Mouse (Mus musculus) stomach, embryonic 15.5 days (tissue): ENCODE measurements around the gene Gm17657. TPM values are rescaled to one million over a fixed set of nuclear protein-coding genes. Genes with fewer than 3 reads are reported as not detected.
"Not testable (repeated sequence)": the region's sequence is repeated elsewhere in the genome, so short reads cannot be mapped to it uniquely, and the experiment has no call there.

ENCODE experiments used
- ATAC-seq: fragments of 200-750 bp; cut with Nextera tagmentation; 2 replicates; pipeline ENCODE4 v1.8.0; 2017; ENCODE audit warnings: low read depth, moderate number of reproducible peaks, moderate TSS enrichment; ENCODE audit not compliant: insufficient read depth, low FRiP score
- H3K27ac ChIP-seq: fragments of 300-500 bp; sonication (generic); 2 replicates; pipeline ENCODE4 v1.5.1; 2015; ENCODE audit warnings: mild to moderate bottlenecking, inconsistent platforms
- H3K27me3 ChIP-seq: fragments of 300-500 bp; sonication (generic); replicated peaks from 2 replicates; pipeline ENCODE4 v1.6.1; 2015; ENCODE audit warnings: inconsistent platforms
- H3K36me3 ChIP-seq: fragments of 300-500 bp; sonication (generic); 2 replicates; pipeline ENCODE4 v1.6.1; 2015; ENCODE audit warnings: inconsistent platforms
- H3K4me1 ChIP-seq: fragments of 300-500 bp; sonication (generic); 2 replicates; pipeline ENCODE4 v1.6.1; 2015; ENCODE audit warnings: inconsistent platforms
- H3K4me2 ChIP-seq: fragments of 300-500 bp; sonication (generic); 2 replicates; pipeline ENCODE4 v1.6.1; 2015; ENCODE audit warnings: mild to moderate bottlenecking, inconsistent platforms
- H3K4me3 ChIP-seq: fragments of 300-500 bp; sonication (generic); replicated peaks from 2 replicates; pipeline ENCODE4 v1.5.1; 2015; ENCODE audit warnings: inconsistent platforms
- H3K9ac ChIP-seq: fragments of 300-500 bp; sonication (generic); 2 replicates; pipeline ENCODE4 v1.6.1; 2015; ENCODE audit warnings: inconsistent platforms
- H3K9me3 ChIP-seq: fragments of 300-500 bp; sonication (generic); 2 replicates; pipeline ENCODE4 v1.6.1; 2016; ENCODE audit warnings: inconsistent platforms
- WGBS: fragments of 180-500 bp; shearing (Covaris S2); methylation state at CpG from one replicate; pipeline ENCODE4 v1.1.7; 2015; 5-methylcytosine and 5-hydroxymethylcytosine counted together
- polyA plus RNA-seq: library from polyadenylated mRNA; unstranded; fragments of >200 nt; fragmentation: Nextera tagmentation; extraction: Ambion mirVana; gene quantifications from 2 replicates; pipeline ENCODE4 v1.2.1, GENCODE M21; 2015

The Gm17657 gene
- polyA plus RNA-seq, 1 experiment from 2014 or later, result not detected

GRCm38 (mm10) chr17:29544064-29544463 lies 5.4 kb downstream of the Gm17657 start:
- no peaks in the 10 kb centered on the region for H3K36me3 ChIP-seq
- ATAC-seq, result no peak
- H3K4me1 ChIP-seq, result peaks cover under 1% of the 10 kb centered on the region; the same call in 1 of the 2 replicates
- 75% methylated on average over 2 of the region's 2 CpGs for WGBS
- no peaks in the 10 kb centered on the region for H3K9me3 ChIP-seq
- no peak overlapping the region for H3K4me3 ChIP-seq
- no peak overlapping the region for H3K9ac ChIP-seq
- no peaks in the 10 kb centered on the region for H3K27me3 ChIP-seq
- no peak overlapping the region for H3K4me2 ChIP-seq
- no peak overlapping the region for H3K27ac ChIP-seq

GRCm38 (mm10) chr17:29542831-29543690 lies 6.4 kb downstream of the Gm17657 start:
- Histone ChIP-seq H3K27ac (no peak overlapping the region), H3K9ac (no peak overlapping the region), H3K4me3 (no peak overlapping the region), H3K36me3 (no peaks in the 10 kb centered on the region), H3K4me2 (no peak overlapping the region), H3K4me1 (no peaks in the 10 kb centered on the region; the same call in 1 of the 2 replicates), H3K27me3 (no peaks in the 10 kb centered on the region), H3K9me3 (no peaks in the 10 kb centered on the region)
- no peak for ATAC-seq
- WGBS, result 80% methylated on average over 19 of the region's 19 CpGs

- H3K36me3 ChIP-seq, result no peaks in the 10 kb centered on the region
- H3K9ac ChIP-seq, result no peak overlapping the region
- no peak overlapping the region for H3K27ac ChIP-seq
- ATAC-seq, result no peak
- no peaks in the 10 kb centered on the region; the same call in 1 of the 2 replicates for H3K4me1 ChIP-seq
- 56% methylated on average over 14 of the region's 14 CpGs for WGBS
- H3K9me3 ChIP-seq, result no peaks in the 10 kb centered on the region
- no peak overlapping the region for H3K4me2 ChIP-seq
- H3K4me3 ChIP-seq, result no peak overlapping the region
- no peaks in the 10 kb centered on the region for H3K27me3 ChIP-seq
Measured at GRCm38 (mm10) chr17:29541419-29541818, 8.0 kb downstream of the Gm17657 start.

- Histone ChIP-seq H3K9ac (no peak overlapping the region), H3K4me3 (no peak overlapping the region), H3K4me1 (no peaks in the 10 kb centered on the region; the same call in 1 of the 2 replicates), H3K27ac (no peak overlapping the region), H3K4me2 (no peak overlapping the region), H3K36me3 (no peaks in the 10 kb centered on the region), H3K9me3 (no peaks in the 10 kb centered on the region), H3K27me3 (no peaks in the 10 kb centered on the region)
- no peak for ATAC-seq
- WGBS, result 87% methylated on average over 8 of the region's 8 CpGs
Measured at GRCm38 (mm10) chr17:29540426-29540825, 9.0 kb downstream of the Gm17657 start.

- ATAC-seq, result no peak
- no peaks in the 10 kb centered on the region for H3K36me3 ChIP-seq
- WGBS, result 87% methylated on average over 11 of the region's 11 CpGs
- H3K27ac ChIP-seq, result no peak overlapping the region
- H3K4me1 ChIP-seq, result no peaks in the 10 kb centered on the region
- no peaks in the 10 kb centered on the region for H3K9me3 ChIP-seq
- H3K4me2 ChIP-seq, result no peak overlapping the region
- no peak overlapping the region for H3K4me3 ChIP-seq
- no peak overlapping the region for H3K9ac ChIP-seq
- no peaks in the 10 kb centered on the region for H3K27me3 ChIP-seq
Measured at GRCm38 (mm10) chr17:29533866-29534265, 15.6 kb downstream of the Gm17657 start.

GRCm38 (mm10) chr17:29531757-29532384 lies 17.6 kb downstream of the Gm17657 start:
- WGBS, result 61% methylated on average over 10 of the region's 10 CpGs
- H3K36me3 ChIP-seq, result no peaks in the 10 kb centered on the region
- no peaks in the 10 kb centered on the region for H3K27me3 ChIP-seq
- H3K4me3 ChIP-seq, result no peak overlapping the region
- no peak overlapping the region for H3K4me2 ChIP-seq
- peak; percentile 43; the same call in 1 of the 2 replicates for ATAC-seq
- no peaks in the 10 kb centered on the region for H3K9me3 ChIP-seq
- no peaks in the 10 kb centered on the region for H3K4me1 ChIP-seq
- no peak overlapping the region for H3K9ac ChIP-seq
- H3K27ac ChIP-seq, result no peak overlapping the region

- ATAC-seq, result no peak
- no peak overlapping the region for H3K9ac ChIP-seq
- 76% methylated on average over 9 of the region's 9 CpGs for WGBS
- H3K27me3 ChIP-seq, result no peaks in the 10 kb centered on the region
- no peak overlapping the region for H3K4me2 ChIP-seq
- H3K4me1 ChIP-seq, result no peaks in the 10 kb centered on the region
- H3K27ac ChIP-seq, result no peak overlapping the region
- H3K9me3 ChIP-seq, result no peaks in the 10 kb centered on the region
- H3K36me3 ChIP-seq, result no peaks in the 10 kb centered on the region
- H3K4me3 ChIP-seq, result no peak overlapping the region
Measured at GRCm38 (mm10) chr17:29531278-29531677, 18.2 kb downstream of the Gm17657 start.

- H3K9ac ChIP-seq, result no peak overlapping the region
- ATAC-seq, result no peak
- no peaks in the 10 kb centered on the region for H3K4me1 ChIP-seq
- H3K4me3 ChIP-seq, result no peak overlapping the region
- H3K27ac ChIP-seq, result no peak overlapping the region
- 78% methylated on average over 6 of the region's 6 CpGs for WGBS
- H3K4me2 ChIP-seq, result no peak overlapping the region
- no peaks in the 10 kb centered on the region for H3K27me3 ChIP-seq
- H3K9me3 ChIP-seq, result no peaks in the 10 kb centered on the region
- no peaks in the 10 kb centered on the region for H3K36me3 ChIP-seq
Measured at GRCm38 (mm10) chr17:29530508-29530907, 18.9 kb downstream of the Gm17657 start.

- no peak overlapping the region for H3K4me3 ChIP-seq
- H3K36me3 ChIP-seq, result no peaks in the 10 kb centered on the region
- H3K4me2 ChIP-seq, result no peak overlapping the region
- H3K4me1 ChIP-seq, result no peaks in the 10 kb centered on the region
- 70% methylated on average over 8 of the region's 8 CpGs for WGBS
- H3K27ac ChIP-seq, result no peak overlapping the region
- no peaks in the 10 kb centered on the region for H3K27me3 ChIP-seq
- no peaks in the 10 kb centered on the region for H3K9me3 ChIP-seq
- no peak for ATAC-seq
- no peak overlapping the region for H3K9ac ChIP-seq
Measured at GRCm38 (mm10) chr17:29528568-29529187, 20.8 kb downstream of the Gm17657 start.

GRCm38 (mm10) chr17:29525613-29526012 lies 23.8 kb downstream of the Gm17657 start:
- Histone ChIP-seq H3K9ac (no peak overlapping the region), H3K4me1 (no peaks in the 10 kb centered on the region), H3K4me3 (no peak overlapping the region), H3K36me3 (no peaks in the 10 kb centered on the region), H3K9me3 (no peaks in the 10 kb centered on the region), H3K4me2 (no peak overlapping the region), H3K27me3 (no peaks in the 10 kb centered on the region), H3K27ac (no peak overlapping the region)
- 81% methylated on average over 2 of the region's 2 CpGs for WGBS
- ATAC-seq, result no peak

- WGBS, result 72% methylated on average over 8 of the region's 8 CpGs
- Histone ChIP-seq H3K27me3 (no peaks in the 10 kb centered on the region), H3K9me3 (no peaks in the 10 kb centered on the region), H3K9ac (no peak overlapping the region), H3K4me1 (no peaks in the 10 kb centered on the region), H3K4me3 (no peak overlapping the region), H3K4me2 (no peak overlapping the region), H3K27ac (no peak overlapping the region), H3K36me3 (no peaks in the 10 kb centered on the region)
- ATAC-seq, result no peak
Measured at GRCm38 (mm10) chr17:29519731-29520130, 29.7 kb downstream of the Gm17657 start.

- H3K4me1 ChIP-seq, H3K4me2 ChIP-seq, H3K4me3 ChIP-seq, ATAC-seq, H3K27ac ChIP-seq, H3K9ac ChIP-seq, H3K9me3 ChIP-seq, H3K27me3 ChIP-seq, H3K36me3 ChIP-seq: not testable (repeated sequence)
- 84% methylated on average over 5 of the region's 5 CpGs for WGBS
Measured at GRCm38 (mm10) chr17:29518665-29519064, 30.8 kb downstream of the Gm17657 start.
